Mouse (Mus musculus) 3134 (cell line): ENCODE measurements around the gene Cct5.
"Not testable (repeated sequence)": the region's sequence is repeated elsewhere in the genome, so short reads cannot be mapped to it uniquely, and the experiment has no call there.

Experiments used
- DNase-seq: peaks from one replicate; pipeline ENCODE4 v3.0.0-alpha.2; 2011; ENCODE audit warnings: low spot score; ENCODE audit not compliant: insufficient read length; ENCODE audit errors: extremely low read depth

Gene Cct5

GRCm38 (mm10) chr15:31601279-31601645 is 342 bp downstream of the Cct5 start:
- no peak for DNase-seq

- DNase-seq, result no peak
Observed at GRCm38 (mm10) chr15:31599834-31600233, 1.8 kb downstream of the Cct5 start.

GRCm38 (mm10) chr15:31595651-31596050 is 6.0 kb downstream of the Cct5 start:
- DNase-seq, result no peak

GRCm38 (mm10) chr15:31594260-31594659 is 7.3 kb downstream of the Cct5 start:
- DNase-seq, result no peak

- no peak for DNase-seq
Observed at GRCm38 (mm10) chr15:31592531-31592930, 9.1 kb downstream of the Cct5 start.

GRCm38 (mm10) chr15:31590176-31590575 is 11.4 kb downstream of the Cct5 start:
- no peak for DNase-seq

GRCm38 (mm10) chr15:31588989-31589640 is 12.5 kb downstream of the Cct5 start:
- no peak for DNase-seq

GRCm38 (mm10) chr15:31587789-31588188 is 13.8 kb downstream of the Cct5 start:
- no peak for DNase-seq

- DNase-seq, result peak; percentile 29
Observed at GRCm38 (mm10) chr15:31586519-31586918, 15.1 kb downstream of the Cct5 start.

- no peak for DNase-seq
Observed at GRCm38 (mm10) chr15:31586088-31586487, 15.5 kb downstream of the Cct5 start.

- DNase-seq, result no peak
Observed at GRCm38 (mm10) chr15:31585238-31585637, 16.4 kb downstream of the Cct5 start.

- no peak for DNase-seq
Observed at GRCm38 (mm10) chr15:31583304-31584085, 18.1 kb downstream of the Cct5 start.

GRCm38 (mm10) chr15:31581086-31581485 is 20.5 kb downstream of the Cct5 start:
- not testable (repeated sequence) for DNase-seq

- no peak for DNase-seq
Observed at GRCm38 (mm10) chr15:31576076-31576475, 25.5 kb downstream of the Cct5 start.

GRCm38 (mm10) chr15:31573692-31574091 is 27.9 kb downstream of the Cct5 start:
- no peak for DNase-seq

- no peak for DNase-seq
Observed at GRCm38 (mm10) chr15:31573287-31573686, 28.3 kb downstream of the Cct5 start.

GRCm38 (mm10) chr15:31571906-31572722 is 29.5 kb downstream of the Cct5 start:
- peak; percentile 24 for DNase-seq

- DNase-seq, result no peak
Observed at GRCm38 (mm10) chr15:31570959-31571358, 30.6 kb downstream of the Cct5 start.

GRCm38 (mm10) chr15:31569325-31570022 is 32.1 kb downstream of the Cct5 start:
- DNase-seq, result peak; percentile 43

GRCm38 (mm10) chr15:31568581-31568996 is 33.0 kb downstream of the Cct5 start:
- DNase-seq, result peak; percentile 86

- peak; percentile 25 for DNase-seq
Observed at GRCm38 (mm10) chr15:31567431-31567830, 34.2 kb downstream of the Cct5 start.
